Mouse (Mus musculus) cortical plate, adult 2 months (tissue): ENCODE measurements around the gene Ppm1a.

Source experiments
- CTCF ChIP-seq: fragments of 200-500 bp; IDR thresholded peaks from 2 replicates; pipeline ENCODE4 v1.5.1; 2011; ENCODE audit warnings: mild to moderate bottlenecking, control low read depth, low read length; ENCODE audit not compliant: insufficient read depth; ENCODE audit errors: extremely low read depth
- POLR2A ChIP-seq: fragments of 200-500 bp; IDR thresholded peaks from 2 replicates; pipeline ENCODE4 v1.6.1; 2011; ENCODE audit warnings: mild to moderate bottlenecking, low read length, control low read depth; ENCODE audit not compliant: insufficient read depth; ENCODE audit errors: extremely low read depth

DNA sequence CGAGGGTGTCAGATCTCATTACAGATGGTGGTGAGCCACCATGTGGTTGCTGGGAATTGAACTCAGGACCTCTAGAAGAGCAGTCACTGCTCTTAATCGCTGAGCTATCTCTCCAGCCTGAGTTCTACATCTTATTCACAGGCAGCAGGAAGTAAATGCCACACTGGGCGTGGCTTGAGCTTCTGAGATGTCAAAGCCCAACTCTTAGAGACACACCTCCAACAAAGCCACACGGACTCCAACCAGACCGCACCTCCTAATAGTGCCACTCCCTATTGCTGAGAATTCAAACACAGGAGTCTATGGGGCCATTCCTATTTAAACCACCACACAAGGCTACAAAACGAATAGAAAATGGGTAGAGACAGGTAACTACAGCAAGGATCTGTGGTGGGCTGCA, 52.5 kb downstream of the Ppm1a start:
- TF ChIP-seq CTCF (no peak), POLR2A (no peak)
